Mouse (Mus musculus): ENCODE measurements around the gene Pfdn4.

The Pfdn4 gene

DNA sequence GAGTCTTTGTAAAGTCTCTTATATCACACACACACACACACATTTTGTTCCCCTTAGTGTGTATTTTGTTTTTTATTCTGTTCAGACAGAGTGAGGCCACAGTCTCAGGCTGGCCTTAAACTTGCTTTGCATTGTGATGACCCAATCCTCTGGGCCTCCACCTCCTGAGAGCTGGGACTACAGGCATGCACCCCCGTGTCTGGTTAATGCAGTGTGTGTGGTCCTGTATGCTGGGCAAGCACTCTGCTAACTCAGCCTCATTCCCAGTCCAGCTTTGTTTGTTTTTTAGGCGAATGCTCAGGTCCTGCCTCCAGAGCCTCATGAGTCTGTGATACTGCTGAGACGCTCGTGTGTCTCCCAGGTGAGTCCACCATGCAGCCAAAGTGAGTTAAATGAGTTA is 51.8 kb downstream of the Pfdn4 start:
- DNase-seq (ENCODE audit: low spot score in 2 of 2) = no peak

DNA sequence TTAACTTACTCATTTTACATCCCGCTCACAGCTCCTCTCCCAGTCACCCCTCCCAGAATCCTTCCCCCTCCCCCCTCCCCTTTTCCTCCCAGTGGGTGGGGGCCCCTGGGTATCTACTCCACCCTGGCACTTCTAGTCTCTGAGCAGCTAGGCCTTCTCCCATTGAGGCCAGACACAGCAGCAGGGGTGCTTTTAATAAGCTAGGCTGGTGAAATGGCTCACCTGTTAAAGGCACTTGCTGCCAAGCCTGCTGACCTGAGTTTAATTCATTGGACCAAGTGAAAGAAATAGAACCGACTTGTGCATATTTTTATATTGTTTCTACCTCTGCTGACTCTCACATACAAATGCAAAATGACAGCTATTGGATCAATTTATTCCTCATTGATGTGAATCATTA is 52.9 kb downstream of the Pfdn4 start:
- DNase-seq (ENCODE audit: low spot score in 2 of 2) = no peak

DNA sequence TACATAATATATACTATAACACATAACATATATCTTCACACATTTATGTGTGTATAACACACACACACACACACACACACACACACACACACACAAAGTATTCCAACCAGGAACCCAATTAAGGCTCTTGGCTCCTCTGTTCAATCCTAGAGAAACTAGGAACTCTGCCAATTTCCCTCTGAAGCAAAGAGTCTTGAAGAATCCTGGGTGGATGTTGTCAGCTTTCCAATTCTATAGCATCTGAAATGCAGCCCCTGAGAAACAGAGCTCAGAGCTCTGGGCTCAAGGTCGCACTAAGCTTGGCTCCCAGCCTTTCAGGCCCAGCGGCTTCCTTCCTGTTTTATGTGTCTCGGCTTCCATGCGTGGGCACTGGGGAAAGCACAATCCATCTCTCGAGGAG is 54.0 kb downstream of the Pfdn4 start:
- DNase-seq (ENCODE audit: low spot score in 2 of 2) = no peak

DNA sequence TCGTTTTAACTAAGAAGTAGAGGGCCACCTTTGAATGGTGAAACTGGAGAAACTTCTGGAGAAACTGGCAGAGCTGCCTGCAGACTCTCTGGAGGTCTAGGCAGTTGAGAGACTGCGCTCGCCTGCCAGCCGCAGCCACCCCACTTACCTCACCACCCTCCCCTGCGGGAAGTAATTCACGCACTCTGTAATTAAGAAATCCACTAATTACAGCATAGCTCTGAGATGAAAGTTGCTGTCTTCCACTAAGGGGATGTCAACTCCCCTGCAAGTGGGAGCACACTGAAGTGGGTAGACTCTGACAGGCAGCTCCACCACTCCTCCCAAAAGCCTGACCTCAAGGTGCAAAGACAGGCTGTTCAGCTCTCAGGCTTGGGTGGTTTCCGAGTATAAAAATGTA is 55.9 kb downstream of the Pfdn4 start:
- no peak for DNase-seq (ENCODE audit: low spot score in 2 of 2)

DNA sequence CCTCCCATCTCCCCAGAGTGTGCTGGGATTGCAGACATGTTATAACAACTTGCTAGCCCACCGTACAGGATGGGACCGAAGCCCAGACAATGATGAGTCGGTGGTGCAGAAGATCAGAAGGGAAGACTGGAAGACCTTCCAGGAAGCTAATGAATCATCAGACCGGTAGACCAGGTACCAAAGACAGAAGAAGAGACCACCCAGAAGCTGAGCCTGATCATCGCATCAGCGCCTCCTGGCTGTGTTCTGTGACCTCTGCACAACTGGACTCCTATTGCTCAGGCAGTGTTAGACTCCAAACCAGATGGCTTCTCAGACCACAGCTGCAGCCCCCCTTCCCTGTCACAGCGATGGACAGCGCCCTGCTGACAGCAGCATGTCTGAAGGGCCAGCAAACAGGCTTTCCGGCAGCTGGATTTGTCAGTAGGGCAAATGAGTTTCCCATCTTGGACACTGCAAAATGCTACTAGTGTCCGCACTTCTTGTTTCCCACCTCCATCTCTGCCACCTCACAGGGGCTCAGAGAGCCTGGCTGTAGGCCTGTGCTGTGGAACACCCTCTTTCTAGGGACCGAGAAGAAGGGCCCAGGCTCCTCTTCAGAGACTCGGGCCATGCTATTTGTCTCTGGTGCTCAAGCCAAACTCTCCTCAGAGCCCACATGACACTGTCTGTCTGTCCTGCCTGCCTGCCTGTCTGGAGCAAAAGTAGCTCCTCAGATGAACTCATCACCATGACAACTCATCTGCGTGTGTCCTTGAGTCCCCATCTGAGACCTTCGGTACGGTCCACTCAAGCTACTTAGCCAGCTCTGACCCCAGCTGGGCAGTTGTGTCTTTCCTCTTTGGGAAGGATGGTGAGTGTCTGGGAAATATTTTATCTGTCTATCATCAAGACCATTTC is 68.0 kb downstream of the Pfdn4 start:
- DNase-seq (ENCODE audit: low spot score in 2 of 2) = no peak

DNA sequence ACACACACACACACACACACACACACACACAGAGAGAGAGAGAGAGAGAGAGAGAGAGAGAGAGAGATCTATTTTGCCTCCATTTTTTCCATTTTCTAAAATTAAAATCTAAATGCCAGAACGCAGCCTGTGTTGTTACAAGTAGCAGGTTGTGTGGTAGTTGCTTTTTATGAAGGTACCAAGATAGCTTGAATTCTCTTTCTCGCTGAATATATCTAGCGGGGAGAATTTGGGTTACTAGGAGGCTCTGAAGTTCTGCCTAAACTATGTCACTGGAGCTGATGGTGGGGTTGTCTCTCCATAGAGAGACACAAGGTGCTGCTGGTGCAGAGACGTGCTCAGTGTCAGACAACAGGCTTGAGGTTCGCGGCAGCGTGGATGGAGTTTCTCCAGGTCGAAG is 68.8 kb downstream of the Pfdn4 start:
- DNase-seq (ENCODE audit: low spot score in 2 of 2) = no peak

Data from spleen, postnatal 14 days (tissue).